Mouse (Mus musculus) forebrain, embryonic 12.5 days (tissue): ENCODE results near the gene Matk. TPM values are rescaled to one million over a fixed set of nuclear protein-coding genes. Genes with fewer than 3 reads are reported as not detected.

Source experiments
- ATAC-seq: fragments of 200-750 bp; cut with Nextera tagmentation; 2 replicates; pipeline ENCODE4 v1.8.0; 2017; ENCODE audit warnings: moderate TSS enrichment; ENCODE audit not compliant: low FRiP score
- H3K27ac ChIP-seq: fragments of 300-500 bp; sonication (generic); 2 replicates; pipeline ENCODE4 v1.5.1; 2016; ENCODE audit warnings: mild to moderate bottlenecking
- H3K27me3 ChIP-seq: fragments of 300-500 bp; sonication (generic); 2 replicates; pipeline ENCODE4 v1.6.1; 2016; ENCODE audit warnings: mild to moderate bottlenecking
- H3K36me3 ChIP-seq: fragments of 300-500 bp; sonication (generic); replicated peaks from 2 replicates; pipeline ENCODE4 v1.6.1; 2016; ENCODE audit warnings: mild to moderate bottlenecking
- H3K4me1 ChIP-seq: fragments of 300-500 bp; sonication (generic); 2 replicates; pipeline ENCODE4 v1.6.1; 2016
- H3K4me2 ChIP-seq: fragments of 300-500 bp; sonication (generic); 2 replicates; pipeline ENCODE4 v1.6.1; 2016; ENCODE audit warnings: mild to moderate bottlenecking, moderate library complexity
- H3K4me3 ChIP-seq: fragments of 300-500 bp; sonication (generic); replicated peaks from 2 replicates; pipeline ENCODE4 v1.5.1; 2016; ENCODE audit warnings: mild to moderate bottlenecking
- H3K9ac ChIP-seq: fragments of 300-500 bp; sonication (generic); 2 replicates; pipeline ENCODE4 v1.6.1; 2016; ENCODE audit warnings: mild to moderate bottlenecking
- H3K9me3 ChIP-seq: fragments of 300-500 bp; sonication (generic); 2 replicates; pipeline ENCODE4 v1.6.1; 2016
- WGBS: fragments of 180-500 bp; shearing (Covaris S2); methylation state at CpG from one replicate; pipeline ENCODE4 v1.1.7; 2016; 5-methylcytosine and 5-hydroxymethylcytosine counted together
- polyA plus RNA-seq: library from polyadenylated mRNA; unstranded; fragments of >200 nt; fragmentation: Nextera tagmentation; extraction: Ambion mirVana; gene quantifications from 2 replicates; pipeline ENCODE4 v1.2.1, GENCODE M21; 2016

Matk gene
- polyA plus RNA-seq, 1 experiment from 2014 or later = 4.1 TPM

GRCm38 (mm10) chr10:81272356-81272755 is 19.6 kb downstream of the Matk start:
- Histone ChIP-seq H3K4me3 (no peak overlapping the region), H3K9me3 (0 out of 2 replicates have a peak, but pooled peaks cover 3% of the 10 kb centered on the region), H3K27me3 (no peaks in the 10 kb centered on the region), H3K36me3 (peaks cover 40% of the 10 kb centered on the region), H3K4me1 (peaks cover 10% of the 10 kb centered on the region), H3K4me2 (no peak overlapping the region), H3K27ac (no peak overlapping the region), H3K9ac (no peak overlapping the region)
- 96% methylated on average over 21 of the region's 21 CpGs for WGBS
- no peak for ATAC-seq

- no peak for ATAC-seq
- 0 out of 2 replicates have a peak, but pooled peaks cover 3% of the 10 kb centered on the region for H3K9me3 ChIP-seq
- no peaks in the 10 kb centered on the region for H3K27me3 ChIP-seq
- H3K4me2 ChIP-seq = no peak overlapping the region
- H3K9ac ChIP-seq = no peak overlapping the region
- H3K36me3 ChIP-seq = peaks cover 40% of the 10 kb centered on the region
- peaks cover 4% of the 10 kb centered on the region for H3K4me1 ChIP-seq
- 95% methylated on average over 19 of the region's 19 CpGs for WGBS
- H3K4me3 ChIP-seq = no peak overlapping the region
- H3K27ac ChIP-seq = no peak overlapping the region
Measured at GRCm38 (mm10) chr10:81273842-81274241, 21.1 kb downstream of the Matk start.

GRCm38 (mm10) chr10:81277676-81278075 is 24.9 kb downstream of the Matk start:
- ATAC-seq = no peak
- no peak overlapping the region for H3K27ac ChIP-seq
- H3K4me3 ChIP-seq = no peak overlapping the region
- H3K36me3 ChIP-seq = peaks cover 18% of the 10 kb centered on the region
- WGBS = 77% methylated on average over 22 of the region's 22 CpGs
- H3K4me2 ChIP-seq = no peak overlapping the region
- 0 out of 2 replicates have a peak, but pooled peaks cover 6% of the 10 kb centered on the region for H3K27me3 ChIP-seq
- H3K4me1 ChIP-seq = 0 out of 2 replicates have a peak, but pooled peaks cover 3% of the 10 kb centered on the region
- H3K9ac ChIP-seq = no peak overlapping the region
- 0 out of 2 replicates have a peak, but pooled peaks cover 3% of the 10 kb centered on the region for H3K9me3 ChIP-seq

- Histone ChIP-seq H3K4me3 (no peak overlapping the region), H3K4me1 (0 out of 2 replicates have a peak, but pooled peaks cover 5% of the 10 kb centered on the region), H3K27me3 (peaks cover 24% of the 10 kb centered on the region), H3K9me3 (0 out of 2 replicates have a peak, but pooled peaks cover 3% of the 10 kb centered on the region), H3K27ac (no peak overlapping the region), H3K9ac (no peak overlapping the region), H3K4me2 (no peak overlapping the region), H3K36me3 (0 out of 2 replicates have a peak, but pooled peaks cover 3% of the 10 kb centered on the region)
- no peak for ATAC-seq
- WGBS = 56% methylated on average over 10 of the region's 10 CpGs
Measured at GRCm38 (mm10) chr10:81279496-81279895, 26.8 kb downstream of the Matk start.

- no peak for ATAC-seq
- Histone ChIP-seq H3K9me3 (no peaks in the 10 kb centered on the region), H3K27ac (no peak overlapping the region), H3K36me3 (no peaks in the 10 kb centered on the region), H3K4me2 (no peak overlapping the region), H3K4me3 (no peak overlapping the region), H3K4me1 (peaks cover 26% of the 10 kb centered on the region), H3K27me3 (peaks cover 45% of the 10 kb centered on the region), H3K9ac (no peak overlapping the region)
- WGBS = 63% methylated on average over 6 of the region's 6 CpGs
Measured at GRCm38 (mm10) chr10:81284189-81284588, 31.5 kb downstream of the Matk start.

GRCm38 (mm10) chr10:81284719-81285118 is 32.0 kb downstream of the Matk start:
- Histone ChIP-seq H3K27ac (no peak overlapping the region), H3K36me3 (no peaks in the 10 kb centered on the region), H3K4me1 (peaks cover 28% of the 10 kb centered on the region), H3K9ac (no peak overlapping the region; the same call in 1 of the 2 replicates), H3K4me2 (peak overlapping the region; percentile 62; the same call in 1 of the 2 replicates), H3K27me3 (peaks cover 48% of the 10 kb centered on the region), H3K9me3 (no peaks in the 10 kb centered on the region), H3K4me3 (peak overlapping the region; percentile 46; the same call in 1 of the 2 replicates)
- ATAC-seq = no peak
- WGBS = 14% methylated on average over 17 of the region's 17 CpGs

- peak overlapping the region; percentile 49 for H3K9ac ChIP-seq
- no peak overlapping the region for H3K27ac ChIP-seq
- peak overlapping the region; percentile 46 for H3K4me3 ChIP-seq
- WGBS = 2% methylated on average over 54 of the region's 54 CpGs
- H3K36me3 ChIP-seq = no peaks in the 10 kb centered on the region
- H3K4me2 ChIP-seq = peak overlapping the region; percentile 62
- peaks cover 33% of the 10 kb centered on the region for H3K4me1 ChIP-seq
- peak; percentile 82 for ATAC-seq
- H3K27me3 ChIP-seq = peaks cover 54% of the 10 kb centered on the region
- no peaks in the 10 kb centered on the region for H3K9me3 ChIP-seq
Measured at GRCm38 (mm10) chr10:81285694-81286450, 33.1 kb downstream of the Matk start.

- Histone ChIP-seq H3K4me3 (peak overlapping the region; percentile 46; the same call in 1 of the 2 replicates), H3K9me3 (no peaks in the 10 kb centered on the region), H3K27me3 (peaks cover 61% of the 10 kb centered on the region), H3K4me2 (no peak overlapping the region), H3K4me1 (peaks cover 38% of the 10 kb centered on the region), H3K36me3 (no peaks in the 10 kb centered on the region), H3K27ac (no peak overlapping the region), H3K9ac (no peak overlapping the region)
- WGBS = 55% methylated on average over 6 of the region's 6 CpGs
- no peak for ATAC-seq
Measured at GRCm38 (mm10) chr10:81286586-81286985, 33.9 kb downstream of the Matk start.

GRCm38 (mm10) chr10:81287513-81288157 is 34.9 kb downstream of the Matk start:
- Histone ChIP-seq H3K4me2 (no peak overlapping the region), H3K36me3 (no peaks in the 10 kb centered on the region), H3K4me3 (no peak overlapping the region), H3K27ac (no peak overlapping the region), H3K27me3 (peaks cover 61% of the 10 kb centered on the region), H3K4me1 (peaks cover 38% of the 10 kb centered on the region), H3K9ac (no peak overlapping the region), H3K9me3 (no peaks in the 10 kb centered on the region)
- WGBS = 68% methylated on average over 8 of the region's 8 CpGs
- no peak for ATAC-seq

- H3K4me2 ChIP-seq = no peak overlapping the region
- ATAC-seq = no peak
- no peak overlapping the region for H3K27ac ChIP-seq
- H3K36me3 ChIP-seq = no peaks in the 10 kb centered on the region
- H3K4me3 ChIP-seq = no peak overlapping the region
- H3K4me1 ChIP-seq = peaks cover 40% of the 10 kb centered on the region
- peaks cover 52% of the 10 kb centered on the region for H3K27me3 ChIP-seq
- H3K9ac ChIP-seq = no peak overlapping the region
- 38% methylated on average over 6 of the region's 6 CpGs for WGBS
- H3K9me3 ChIP-seq = no peaks in the 10 kb centered on the region
Measured at GRCm38 (mm10) chr10:81288601-81289000, 35.9 kb downstream of the Matk start.

- H3K4me1 ChIP-seq = peaks cover 46% of the 10 kb centered on the region
- H3K4me3 ChIP-seq = no peak overlapping the region
- H3K4me2 ChIP-seq = no peak overlapping the region
- H3K9me3 ChIP-seq = no peaks in the 10 kb centered on the region
- WGBS = 4% methylated on average over 7 of the region's 7 CpGs
- no peaks in the 10 kb centered on the region for H3K36me3 ChIP-seq
- peaks cover 45% of the 10 kb centered on the region for H3K27me3 ChIP-seq
- no peak for ATAC-seq
- no peak overlapping the region for H3K9ac ChIP-seq
- no peak overlapping the region for H3K27ac ChIP-seq
Measured at GRCm38 (mm10) chr10:81289278-81289677, 36.5 kb downstream of the Matk start.

- Histone ChIP-seq H3K27ac (no peak overlapping the region), H3K4me1 (peaks cover 47% of the 10 kb centered on the region), H3K9ac (no peak overlapping the region), H3K9me3 (no peaks in the 10 kb centered on the region), H3K4me2 (no peak overlapping the region), H3K36me3 (no peaks in the 10 kb centered on the region), H3K27me3 (peaks cover 40% of the 10 kb centered on the region), H3K4me3 (no peak overlapping the region)
- no peak for ATAC-seq
- WGBS = 70% methylated on average over 14 of the region's 14 CpGs
Measured at GRCm38 (mm10) chr10:81289811-81290210, 37.1 kb downstream of the Matk start.
